Mouse (Mus musculus): ENCODE results near the gene Zic5. TPM values are rescaled to one million over a fixed set of nuclear protein-coding genes. Genes with fewer than 3 reads are reported as not detected.

Gene Zic5
- not detected in 2 replicates for polyA plus RNA-seq (2015; fragmentation: Nextera tagmentation; extraction: Ambion mirVana)

DNA sequence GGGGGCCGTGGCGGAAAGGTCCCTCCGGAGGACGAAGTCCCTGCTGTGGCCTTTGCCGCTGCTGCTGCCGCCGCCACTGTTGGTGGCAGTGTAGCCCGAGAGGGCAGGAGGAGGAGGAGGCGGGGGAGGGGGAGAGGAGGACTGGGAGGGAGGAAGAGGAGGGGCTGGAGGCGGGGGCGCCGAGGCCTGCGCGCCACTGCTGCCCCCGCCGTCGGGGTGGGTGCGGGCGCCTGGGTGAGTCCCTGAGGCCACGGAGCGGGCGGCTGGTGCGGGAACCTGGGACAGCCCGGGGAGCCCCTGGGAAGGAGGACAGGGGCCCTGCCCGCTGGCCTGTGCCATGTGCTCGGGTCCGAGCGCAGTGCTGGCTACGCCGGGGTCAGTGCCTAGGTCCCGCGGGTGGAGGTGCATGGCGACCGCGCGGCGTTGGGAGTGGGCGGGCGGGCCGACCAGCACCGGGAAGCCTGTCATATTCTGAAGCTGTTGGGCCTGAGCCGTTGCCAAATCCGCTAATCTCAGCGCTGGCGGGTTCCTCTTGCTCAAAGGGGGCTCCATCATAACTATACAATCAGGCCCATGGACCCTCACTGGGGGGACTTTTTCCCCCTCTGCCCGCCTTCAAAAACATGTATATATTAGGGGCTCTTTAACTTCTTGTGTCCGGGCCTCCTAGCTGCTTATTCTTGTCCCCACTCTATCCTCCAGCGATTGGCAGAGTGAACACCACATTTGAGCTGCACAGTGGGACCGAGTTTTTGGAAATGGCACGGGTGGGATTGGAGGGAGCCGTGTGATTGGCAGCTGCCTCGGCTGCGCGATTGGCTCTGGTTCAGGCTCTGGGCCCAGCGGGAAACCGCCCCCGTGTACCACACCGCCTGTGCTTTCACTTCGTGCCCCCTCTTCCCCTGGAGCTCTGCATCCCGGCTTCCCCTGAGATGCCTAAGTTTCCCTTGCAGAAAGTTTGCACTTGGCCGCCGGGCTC is at the start of gene Zic5:
TSS of gene Zic5 (minus strand) at position 915 of the 979 bp plus-strand sequence.
- H3K27ac ChIP-seq (replicated peaks): no peak within 1 kb of the TSS
- DNase-seq (ENCODE audit: low spot score) (no peak), ATAC-seq (ENCODE audit: low FRiP score, low TSS enrichment) (peak; percentile 39; the same call in 1 of the 2 replicates)
- no peak within 1 kb of the TSS for H3K9ac ChIP-seq (ENCODE audit: low read length)
- peaks cover 36% of the 10 kb centered on the region; the same call in 1 of the 2 replicates for H3K27me3 ChIP-seq (ENCODE audit: control insufficient read depth, insufficient read depth, low read length)
- 1% methylated on average over 49 of the region's 62 CpGs for WGBS
- H3K4me1 ChIP-seq (replicated peaks; ENCODE audit: control insufficient read depth, insufficient read depth): peaks cover 3% of the 10 kb centered on the region
- peak within 1 kb of the TSS; percentile 45 for H3K4me3 ChIP-seq (ENCODE audit: low read depth, low read length)
- no peaks in the 10 kb centered on the region for H3K9me3 ChIP-seq (ENCODE audit: control insufficient read depth, low read length)
- no peaks in the 10 kb centered on the region for H3K36me3 ChIP-seq (ENCODE audit: control insufficient read depth, insufficient read depth, low read length)
- no peak for TF ChIP-seq EP300 (optimal IDR thresholded peaks at IDR 0.05)
- no peak for TF ChIP-seq CTCF (IDR thresholded peaks at IDR 0.05; ENCODE audit: low read depth)
- peak within 1 kb of the TSS; percentile 74 for H3K4me2 ChIP-seq (replicated peaks; ENCODE audit: low read depth)

DNA sequence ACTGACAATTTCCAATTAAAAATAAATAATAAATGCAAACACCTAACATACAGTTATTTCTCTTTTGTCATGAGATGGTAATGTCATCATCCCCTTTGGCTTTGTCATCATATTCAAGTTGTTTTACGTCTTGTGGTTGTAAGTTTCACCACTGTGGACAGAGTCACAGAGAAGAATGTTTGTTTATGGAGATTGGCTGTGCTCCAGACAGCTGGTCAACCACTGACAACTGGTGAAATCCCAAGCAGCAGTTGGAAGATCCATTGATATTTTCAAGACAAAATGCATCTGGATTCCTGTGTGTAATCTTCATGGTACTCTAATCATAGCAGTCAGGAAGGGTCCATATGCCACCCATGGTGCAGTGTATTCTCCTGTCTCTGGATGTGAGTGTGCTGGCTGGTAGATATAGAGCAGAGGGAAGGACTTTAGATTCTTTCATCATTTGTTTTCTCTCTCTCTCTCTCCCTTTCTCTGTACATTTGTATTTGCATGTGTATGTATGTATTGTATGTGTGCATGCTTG is 48.1 kb upstream of the Zic5 start:
- Histone ChIP-seq H3K9me3 (ENCODE audit: control insufficient read depth, low read length) (no peaks in the 10 kb centered on the region), H3K27me3 (ENCODE audit: control insufficient read depth, insufficient read depth, low read length) (no peaks in the 10 kb centered on the region), H3K36me3 (ENCODE audit: control insufficient read depth, insufficient read depth, low read length) (no peaks in the 10 kb centered on the region), H3K9ac (ENCODE audit: low read length) (no peak overlapping the region), H3K27ac (replicated peaks) (no peak overlapping the region), H3K4me2 (replicated peaks; ENCODE audit: low read depth) (no peak overlapping the region), H3K4me1 (replicated peaks; ENCODE audit: control insufficient read depth, insufficient read depth) (no peaks in the 10 kb centered on the region), H3K4me3 (ENCODE audit: low read depth, low read length) (no peak overlapping the region)
- 38% methylated on average over 1 of the region's 1 CpGs for WGBS
- DNase-seq (ENCODE audit: low spot score): no peak
- ATAC-seq (ENCODE audit: low FRiP score, low TSS enrichment): no peak
- TF ChIP-seq EP300 (optimal IDR thresholded peaks at IDR 0.05) (no peak), CTCF (IDR thresholded peaks at IDR 0.05; ENCODE audit: low read depth) (no peak)

DNA sequence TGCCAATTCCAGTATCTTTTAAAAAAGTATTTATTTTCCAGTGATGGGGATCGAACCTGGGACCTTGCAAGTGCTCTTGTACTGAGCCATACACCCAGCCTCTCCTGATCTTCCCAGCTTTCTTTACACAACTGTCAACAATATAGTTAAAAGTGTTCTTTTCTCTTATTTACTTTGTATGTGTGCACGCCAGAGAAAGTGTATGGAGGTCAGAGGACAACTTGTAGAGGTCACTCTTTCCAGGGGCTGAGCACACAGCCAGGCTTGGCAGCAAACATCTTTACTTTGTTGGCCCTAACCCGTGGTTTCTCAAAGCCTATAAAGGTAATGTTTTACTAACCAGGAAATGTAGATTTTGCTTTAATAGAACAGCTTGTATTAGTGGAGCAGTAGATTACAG is 46.0 kb upstream of the Zic5 start:
- 36% methylated on average over 3 of the region's 3 CpGs for WGBS
- ATAC-seq (ENCODE audit: low FRiP score, low TSS enrichment) (peak; percentile 77), DNase-seq (ENCODE audit: low spot score) (peak; percentile 23)

DNA sequence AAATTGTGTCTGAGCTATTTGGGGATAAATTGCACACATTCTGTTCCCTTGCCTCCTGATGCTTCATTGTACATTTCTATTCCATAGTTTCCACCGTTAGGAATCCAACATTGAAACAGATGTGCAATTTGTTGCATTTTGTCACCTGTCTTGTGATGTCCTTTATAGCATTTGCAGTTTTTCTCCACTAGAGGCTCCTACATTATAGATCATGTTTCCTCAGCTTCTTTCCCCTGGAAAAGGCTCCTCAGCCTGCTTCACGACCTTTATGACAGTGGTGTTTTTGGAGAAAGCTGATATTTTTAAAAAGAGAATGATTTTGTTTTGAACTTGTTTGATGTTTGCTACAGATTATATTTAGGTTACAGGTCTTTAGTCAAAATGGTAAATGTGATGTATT is 43.6 kb upstream of the Zic5 start:
- Histone ChIP-seq H3K4me1 (replicated peaks; ENCODE audit: control insufficient read depth, insufficient read depth) (no peaks in the 10 kb centered on the region), H3K9me3 (ENCODE audit: control insufficient read depth, low read length) (no peaks in the 10 kb centered on the region), H3K27me3 (ENCODE audit: control insufficient read depth, insufficient read depth, low read length) (no peaks in the 10 kb centered on the region), H3K27ac (replicated peaks) (no peak overlapping the region), H3K4me2 (replicated peaks; ENCODE audit: low read depth) (no peak overlapping the region), H3K9ac (ENCODE audit: low read length) (no peak overlapping the region), H3K4me3 (ENCODE audit: low read depth, low read length) (no peak overlapping the region), H3K36me3 (ENCODE audit: control insufficient read depth, insufficient read depth, low read length) (no peaks in the 10 kb centered on the region)
- DNase-seq (ENCODE audit: low spot score) (no peak), ATAC-seq (ENCODE audit: low FRiP score, low TSS enrichment) (no peak)
- TF ChIP-seq EP300 (optimal IDR thresholded peaks at IDR 0.05) (no peak), CTCF (IDR thresholded peaks at IDR 0.05; ENCODE audit: low read depth) (peak; percentile 67)
- 17% methylated on average over 2 of the region's 2 CpGs for WGBS

More for the DNA sequence above, 46.0 kb upstream of the Zic5 start:
- Histone ChIP-seq H3K9me3 (ENCODE audit: control insufficient read depth, low read length) (no peaks in the 10 kb centered on the region), H3K36me3 (ENCODE audit: control insufficient read depth, insufficient read depth, low read length) (no peaks in the 10 kb centered on the region), H3K4me1 (replicated peaks; ENCODE audit: control insufficient read depth, insufficient read depth) (no peaks in the 10 kb centered on the region), H3K9ac (ENCODE audit: low read length) (no peak overlapping the region), H3K27me3 (ENCODE audit: control insufficient read depth, insufficient read depth, low read length) (no peaks in the 10 kb centered on the region), H3K4me3 (ENCODE audit: low read depth, low read length) (no peak overlapping the region), H3K4me2 (replicated peaks; ENCODE audit: low read depth) (no peak overlapping the region), H3K27ac (replicated peaks) (no peak overlapping the region)
- TF ChIP-seq CTCF (IDR thresholded peaks at IDR 0.05; ENCODE audit: low read depth) (no peak), EP300 (optimal IDR thresholded peaks at IDR 0.05) (no peak)

DNA sequence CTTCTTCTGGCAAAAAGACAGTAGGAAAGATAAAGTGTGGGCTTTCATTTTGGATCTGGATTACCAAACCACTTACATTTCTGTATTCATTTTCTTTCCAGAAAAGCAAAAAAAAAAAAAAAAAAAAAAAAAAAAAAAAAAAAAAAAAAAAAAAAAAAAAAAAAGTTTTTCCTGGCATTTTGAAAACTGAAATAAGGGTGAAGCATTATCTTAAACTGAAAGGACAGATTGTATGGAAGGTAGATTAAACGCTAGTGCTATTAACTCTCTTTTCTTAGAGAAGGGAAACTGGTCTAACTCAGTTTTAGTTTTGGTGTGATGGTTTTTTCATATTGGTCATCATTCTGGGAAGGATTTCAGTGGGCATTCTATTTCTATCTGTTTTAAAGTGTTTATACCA is 26.5 kb upstream of the Zic5 start:
- WGBS: 61% methylated on average over 1 of the region's 1 CpGs
- ATAC-seq (ENCODE audit: low FRiP score, low TSS enrichment) (no peak), DNase-seq (ENCODE audit: low spot score) (no peak)
- Histone ChIP-seq H3K9ac (ENCODE audit: low read length) (no peak overlapping the region), H3K27ac (replicated peaks) (no peak overlapping the region), H3K4me3 (ENCODE audit: low read depth, low read length) (no peak overlapping the region), H3K36me3 (ENCODE audit: control insufficient read depth, insufficient read depth, low read length) (no peaks in the 10 kb centered on the region), H3K9me3 (ENCODE audit: control insufficient read depth, low read length) (no peaks in the 10 kb centered on the region), H3K4me1 (replicated peaks; ENCODE audit: control insufficient read depth, insufficient read depth) (no peaks in the 10 kb centered on the region), H3K4me2 (replicated peaks; ENCODE audit: low read depth) (no peak overlapping the region), H3K27me3 (ENCODE audit: control insufficient read depth, insufficient read depth, low read length) (peaks cover 6% of the 10 kb centered on the region; the same call in 1 of the 2 replicates)
- TF ChIP-seq EP300 (optimal IDR thresholded peaks at IDR 0.05) (no peak), CTCF (IDR thresholded peaks at IDR 0.05; ENCODE audit: low read depth) (no peak)

DNA sequence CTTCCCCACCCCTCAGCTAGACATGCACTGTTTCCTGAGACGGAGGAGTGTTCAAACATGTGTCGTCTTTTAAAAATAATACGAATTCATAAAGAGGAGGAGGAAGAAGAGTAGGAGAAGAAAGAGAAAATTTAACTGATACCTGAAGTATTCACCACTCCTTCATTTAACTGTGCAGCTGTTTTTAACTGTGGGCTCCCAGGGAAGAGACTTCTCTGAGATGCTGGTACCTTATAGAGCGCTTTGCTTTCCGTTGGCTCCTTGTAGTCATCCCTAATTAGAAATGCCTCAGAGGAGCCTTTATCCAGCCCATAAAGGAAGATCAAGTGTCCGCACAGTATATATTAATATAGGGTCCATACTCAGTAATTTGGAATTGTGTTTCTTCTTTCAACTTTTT is 26.0 kb upstream of the Zic5 start:
- no peak overlapping the region for H3K4me3 ChIP-seq (ENCODE audit: low read depth, low read length)
- H3K4me2 ChIP-seq (replicated peaks; ENCODE audit: low read depth): no peak overlapping the region
- H3K9me3 ChIP-seq (ENCODE audit: control insufficient read depth, low read length): no peaks in the 10 kb centered on the region
- H3K9ac ChIP-seq (ENCODE audit: low read length): no peak overlapping the region
- DNase-seq (ENCODE audit: low spot score) (no peak), ATAC-seq (ENCODE audit: low FRiP score, low TSS enrichment) (no peak)
- no peaks in the 10 kb centered on the region for H3K36me3 ChIP-seq (ENCODE audit: control insufficient read depth, insufficient read depth, low read length)
- no peaks in the 10 kb centered on the region for H3K4me1 ChIP-seq (replicated peaks; ENCODE audit: control insufficient read depth, insufficient read depth)
- TF ChIP-seq CTCF (IDR thresholded peaks at IDR 0.05; ENCODE audit: low read depth) (no peak), EP300 (optimal IDR thresholded peaks at IDR 0.05) (no peak)
- 78% methylated on average over 6 of the region's 6 CpGs for WGBS
- no peak overlapping the region for H3K27ac ChIP-seq (replicated peaks)
- H3K27me3 ChIP-seq (ENCODE audit: control insufficient read depth, insufficient read depth, low read length): peaks cover 6% of the 10 kb centered on the region; the same call in 1 of the 2 replicates

Data from stomach, postnatal 0 days (tissue).